Mouse (Mus musculus) frontal cortex, adult 2 months (tissue): ENCODE measurements around the gene Sapcd1. TPM values are rescaled to one million over a fixed set of nuclear protein-coding genes. Genes with fewer than 3 reads are reported as not detected.
"Not testable (repeated sequence)": the region's sequence is repeated elsewhere in the genome, so short reads cannot be mapped to it uniquely, and the experiment has no call there.

Experiments used
- DNase-seq, 2 experiments: peaks; one replicate each; pipeline ENCODE4 v3.0.0; 2022; ENCODE audit warnings: low spot score in 1 of 2; ENCODE audit errors: extremely low spot score in 1 of 2
- polyA plus RNA-seq: library from polyadenylated mRNA; depleted of rRNA; stranded (reverse); fragments of >200 nt; gene quantifications from 2 replicates; pipeline ENCODE4 v1.2.3, GENCODE M21; 2012

Gene Sapcd1
- polyA plus RNA-seq, 1 experiment = 1.5 TPM

GRCm38 (mm10) chr17:35055691-35056495, 28.1 kb upstream of the Sapcd1 start:
- DNase-seq = no peak

GRCm38 (mm10) chr17:35052271-35052798, 24.5 kb upstream of the Sapcd1 start:
- no peak for DNase-seq

DNA sequence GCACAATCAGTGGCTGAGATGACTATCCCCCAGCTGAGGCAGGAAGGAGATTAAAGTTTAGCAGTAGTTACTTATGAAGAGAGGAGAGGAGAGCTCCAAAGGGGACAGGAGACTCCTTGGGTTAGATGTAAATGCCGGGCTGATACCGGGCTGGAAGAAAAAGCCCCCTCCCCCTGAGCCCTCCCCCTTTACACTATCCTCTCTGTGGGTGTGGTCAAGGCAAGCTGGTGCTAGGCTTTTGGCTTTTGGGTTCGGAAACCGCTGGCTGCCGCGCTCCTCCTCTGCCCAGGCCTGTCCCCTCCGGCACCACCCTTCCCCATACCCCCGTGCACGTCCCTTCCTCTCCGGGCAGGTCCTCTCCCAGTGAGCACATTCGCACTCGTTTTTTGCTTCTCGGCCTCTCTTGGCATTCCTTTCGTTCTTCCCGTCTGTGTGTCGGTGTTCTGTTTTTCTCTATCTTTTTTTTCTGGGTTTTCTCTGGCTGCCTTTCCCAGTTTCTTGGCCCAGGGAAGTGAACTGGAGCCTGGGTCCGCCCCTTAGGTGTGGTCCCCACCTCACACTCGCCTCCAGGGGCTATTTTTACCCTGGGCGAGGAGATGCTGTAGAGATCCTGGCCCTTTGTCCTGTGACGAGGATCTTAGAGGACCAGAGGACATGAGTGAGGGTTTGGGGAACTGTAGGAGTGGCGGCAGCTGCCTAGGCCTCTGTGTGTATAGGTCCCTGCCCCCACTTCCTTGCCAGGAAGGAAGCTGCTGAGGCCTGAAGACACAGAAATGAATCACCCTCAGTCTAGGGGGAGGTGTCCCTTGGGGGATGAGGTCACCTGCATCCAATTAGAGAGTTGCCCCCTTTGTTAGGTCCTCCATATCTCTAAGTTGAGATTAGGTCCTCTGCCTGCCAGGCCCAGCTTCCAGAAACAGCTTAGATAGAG, 23.6 kb upstream of the Sapcd1 start:
- DNase-seq = no peak

DNA sequence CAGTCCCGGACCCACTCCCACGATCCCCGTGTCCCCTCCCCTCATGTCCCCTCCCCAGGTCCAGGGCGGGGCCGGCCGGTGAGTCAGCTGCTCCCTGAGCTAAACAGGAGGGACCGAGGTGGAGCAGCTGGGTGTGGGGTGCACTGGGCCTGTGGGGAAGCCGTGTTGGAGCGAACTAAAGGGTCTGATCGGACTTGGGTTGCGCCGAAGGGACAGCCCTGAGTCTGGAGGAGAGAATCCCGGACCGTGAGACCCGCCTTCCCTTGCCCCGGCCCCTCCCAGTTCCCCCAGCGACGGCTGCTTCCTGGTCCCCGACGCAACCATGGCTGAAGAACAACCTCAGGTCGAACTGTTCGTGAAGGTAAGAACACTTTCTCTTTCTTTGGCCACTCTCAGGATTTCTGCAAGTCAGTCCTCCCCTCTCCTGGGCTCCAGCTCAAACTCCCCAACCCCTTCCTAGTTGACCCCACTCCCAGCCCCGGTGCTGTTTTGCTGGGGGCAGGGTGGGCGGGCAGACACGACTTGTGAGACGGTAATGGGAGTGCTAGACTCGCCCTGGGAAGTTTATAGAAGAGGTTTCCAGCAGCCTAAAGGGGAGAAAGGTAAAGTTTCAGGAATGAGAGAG, 22.4 kb upstream of the Sapcd1 start:
- no peak for DNase-seq

DNA sequence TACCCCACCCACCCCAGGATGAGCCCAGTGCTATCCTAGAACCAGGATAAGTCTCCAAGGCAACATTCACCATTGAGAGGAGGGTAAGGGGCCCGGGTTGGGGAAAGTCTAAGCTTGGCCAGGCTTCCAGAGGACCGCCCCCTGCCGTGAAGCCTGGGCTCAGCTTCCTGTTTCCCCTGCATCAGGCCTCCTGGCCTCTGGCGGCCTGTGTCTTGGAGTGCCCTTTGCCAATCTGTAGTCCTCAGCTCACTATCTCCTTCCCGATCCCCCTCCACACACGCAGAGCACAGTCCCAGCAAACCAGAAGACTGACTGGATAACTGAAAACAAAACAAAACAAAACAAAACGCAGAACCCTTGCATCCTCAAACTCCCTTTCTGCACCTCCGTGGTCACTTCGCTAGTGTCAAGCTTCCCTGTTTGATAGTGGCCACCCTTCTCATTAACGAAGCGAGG, 21.8 kb upstream of the Sapcd1 start, which contains the start of gene Clic1:
TSS of gene Clic1 (plus strand) at position 406 of the 456 bp plus-strand sequence.
- DNase-seq = no peak

DNA sequence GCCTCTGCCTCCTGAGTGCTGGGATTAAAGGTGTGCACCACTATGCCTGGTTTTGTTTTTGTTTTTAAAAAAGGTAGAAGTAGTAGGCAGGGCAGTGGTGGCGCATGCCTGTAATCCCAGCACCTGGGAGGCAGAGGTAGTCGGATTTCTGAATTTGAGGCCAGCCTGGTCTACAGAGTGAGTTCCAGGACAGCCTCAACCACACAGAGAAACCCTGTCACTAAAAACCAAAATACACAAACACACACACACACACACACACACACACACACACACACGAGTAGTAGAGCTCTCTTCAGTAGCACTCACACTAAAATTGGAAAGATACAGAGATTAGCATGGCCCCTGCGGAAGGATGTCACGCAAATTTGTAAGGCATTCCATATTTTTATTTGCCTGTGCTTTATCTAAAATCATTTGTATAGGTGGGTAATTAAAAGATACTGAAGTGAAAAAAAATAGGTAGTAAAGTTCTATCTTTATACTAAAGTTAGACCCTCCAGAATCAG, 21.2 kb upstream of the Sapcd1 start:
- DNase-seq = no peak

DNA sequence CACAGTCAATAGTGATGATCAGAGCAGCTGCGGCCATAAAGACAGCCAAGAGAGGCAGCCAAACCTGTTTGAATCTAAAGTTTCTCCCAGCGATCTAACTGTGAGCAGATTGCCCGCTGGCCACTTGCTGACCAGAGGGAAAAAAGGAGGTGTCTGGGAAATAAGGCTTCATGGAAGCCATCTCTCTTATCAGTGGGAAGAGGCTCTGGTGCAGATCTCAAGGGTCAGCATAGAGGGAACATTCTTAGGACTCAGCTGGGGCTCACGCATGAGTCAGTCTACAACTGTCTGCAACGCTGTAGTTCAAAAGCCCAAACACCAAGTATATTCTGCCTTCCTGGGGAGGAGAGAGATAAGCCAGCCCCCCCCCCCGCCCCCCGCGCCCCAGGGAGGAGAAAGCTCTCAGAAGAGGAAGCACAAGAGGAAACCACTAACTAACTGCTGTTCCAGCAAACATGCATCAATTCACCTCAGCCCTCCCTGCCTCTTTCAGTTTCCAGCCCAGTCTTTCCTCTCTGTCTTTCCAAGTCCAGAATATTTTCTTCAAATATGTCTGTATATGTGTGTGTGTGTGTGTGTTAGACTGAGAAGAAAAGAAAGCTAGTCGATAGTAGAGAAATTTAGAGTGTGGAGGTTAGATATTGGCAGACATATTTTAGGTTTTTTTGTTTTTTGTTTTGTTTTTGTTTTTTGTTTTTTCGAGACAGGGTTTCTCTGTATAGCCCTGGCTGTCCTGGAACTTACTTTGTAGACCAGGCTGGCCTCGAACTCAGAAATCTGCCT, 20.5 kb upstream of the Sapcd1 start:
- no peak for DNase-seq

DNA sequence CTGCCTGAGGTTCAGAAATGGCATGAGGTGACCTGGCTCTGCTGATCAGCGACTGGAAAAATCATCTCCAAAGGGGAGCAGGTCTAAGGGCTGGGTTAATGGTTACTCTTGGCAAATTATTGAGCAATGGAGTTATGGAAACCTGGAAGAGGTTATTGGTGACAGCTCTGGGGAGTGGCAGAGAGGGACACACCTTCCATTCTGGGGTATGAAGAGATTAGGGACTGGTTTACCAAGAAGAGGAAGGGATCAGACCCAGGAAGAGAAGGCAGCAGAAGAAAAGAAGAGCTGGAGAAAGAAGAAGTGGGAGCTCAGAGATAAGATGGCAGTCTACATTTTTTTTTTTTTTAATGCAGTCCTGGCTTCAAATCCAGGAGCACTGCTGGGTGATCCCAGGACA, 19.9 kb upstream of the Sapcd1 start:
- DNase-seq = no peak

GRCm38 (mm10) chr17:35046681-35047455, 19.1 kb upstream of the Sapcd1 start, which contains the start of gene Msh5:
Msh5 (minus strand) TSS chr17:35046745.
- peak; percentile 89 to 94 for DNase-seq

- no peak for DNase-seq
These were observed 18.2 kb upstream of the Sapcd1 start for GRCm38 (mm10) chr17:35045807-35046680.

DNA sequence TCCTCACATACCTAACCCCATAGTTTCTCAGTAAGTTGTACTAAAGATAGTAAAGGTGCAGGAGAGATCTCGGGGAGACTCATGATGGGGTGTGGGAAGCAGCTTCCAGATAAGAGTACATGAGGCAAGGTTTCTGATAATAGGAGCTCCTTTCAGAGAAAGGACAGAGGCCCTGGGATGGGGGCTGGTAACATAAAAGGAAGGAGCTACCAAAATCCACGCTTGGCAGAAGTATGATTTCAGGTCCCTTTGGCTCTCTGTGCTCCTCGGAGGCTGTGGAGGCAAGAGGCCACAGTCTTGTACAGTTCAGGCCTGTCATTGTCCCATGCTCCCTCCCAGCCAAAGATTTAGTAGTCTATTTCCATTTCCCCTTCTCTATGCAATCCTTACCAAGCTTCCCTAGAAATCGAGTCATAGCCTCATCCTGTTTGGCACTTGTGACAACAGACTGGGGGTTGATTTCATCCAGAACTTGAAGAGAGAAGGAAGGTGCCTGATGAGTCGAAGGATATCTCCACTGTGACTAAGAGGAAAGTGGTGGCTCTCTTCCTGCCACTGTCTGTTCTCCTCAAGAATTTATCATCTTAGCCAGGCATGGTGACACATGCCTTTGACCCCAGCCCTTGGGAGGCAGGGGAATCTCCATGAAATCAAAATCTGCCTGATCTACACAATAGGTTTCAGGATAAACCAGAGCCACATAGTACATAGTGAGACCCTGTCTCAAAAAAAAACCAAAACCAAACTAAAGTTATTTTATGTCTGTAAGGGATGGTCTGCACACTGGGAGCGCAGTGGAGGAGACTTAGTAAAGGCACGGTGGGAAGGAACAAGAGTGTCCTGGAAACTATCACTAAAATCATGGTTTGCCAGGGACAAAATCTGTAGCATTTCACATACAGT, 17.3 kb upstream of the Sapcd1 start:
- DNase-seq = no peak

GRCm38 (mm10) chr17:35043794-35044193, 16.0 kb upstream of the Sapcd1 start:
- DNase-seq = no peak

GRCm38 (mm10) chr17:35039121-35039873, 11.5 kb upstream of the Sapcd1 start:
- peak; percentile 37 to 56 for DNase-seq

GRCm38 (mm10) chr17:35034896-35035295, 7.1 kb upstream of the Sapcd1 start:
- DNase-seq = no peak

GRCm38 (mm10) chr17:35033703-35034102, 5.9 kb upstream of the Sapcd1 start:
- DNase-seq = not testable (repeated sequence)

- DNase-seq = no peak
These were observed 4.6 kb upstream of the Sapcd1 start for GRCm38 (mm10) chr17:35032323-35032870.
